Mouse (Mus musculus) liver, embryonic 15.5 days (tissue): Measurements from ENCODE around the gene Idh3a. TPM values are rescaled to one million over a fixed set of nuclear protein-coding genes. Genes with fewer than 3 reads are reported as not detected.
"Not testable (repeated sequence)": the region's sequence is repeated elsewhere in the genome, so short reads cannot be mapped to it uniquely, and the experiment has no call there.

Experiments
- ATAC-seq: fragments of 200-750 bp; cut with Nextera tagmentation; 2 replicates; pipeline ENCODE4 v1.8.0; 2017; ENCODE audit warnings: moderate number of reproducible peaks, mild to moderate bottlenecking, moderate library complexity; ENCODE audit not compliant: insufficient read depth
- H3K27ac ChIP-seq: fragments of 300-500 bp; sonication (generic); replicated peaks from 2 replicates; pipeline ENCODE4 v1.5.1; 2015; ENCODE audit warnings: mild to moderate bottlenecking, inconsistent platforms
- H3K27me3 ChIP-seq: fragments of 300-500 bp; sonication (generic); 2 replicates; pipeline ENCODE4 v1.6.1; 2015; ENCODE audit warnings: mild to moderate bottlenecking, inconsistent platforms
- H3K36me3 ChIP-seq: fragments of 300-500 bp; sonication (generic); replicated peaks from 2 replicates; pipeline ENCODE4 v1.6.1; 2015; ENCODE audit warnings: moderate library complexity, mild to moderate bottlenecking, inconsistent platforms
- H3K4me1 ChIP-seq: fragments of 300-500 bp; sonication (generic); replicated peaks from 2 replicates; pipeline ENCODE4 v1.6.1; 2015; ENCODE audit warnings: inconsistent platforms
- H3K4me2 ChIP-seq: fragments of 300-500 bp; sonication (generic); 2 replicates; pipeline ENCODE4 v1.6.1; 2015; ENCODE audit warnings: moderate library complexity, mild to moderate bottlenecking, inconsistent platforms
- H3K4me3 ChIP-seq: fragments of 300-500 bp; sonication (generic); replicated peaks from 2 replicates; pipeline ENCODE4 v1.5.1; 2015; ENCODE audit warnings: mild to moderate bottlenecking, inconsistent platforms
- H3K9ac ChIP-seq: fragments of 300-500 bp; sonication (generic); 2 replicates; pipeline ENCODE4 v1.6.1; 2015; ENCODE audit warnings: moderate library complexity, mild to moderate bottlenecking, inconsistent platforms
- H3K9me3 ChIP-seq: fragments of 300-500 bp; sonication (generic); replicated peaks from 2 replicates; pipeline ENCODE4 v1.6.1; 2016; ENCODE audit warnings: inconsistent platforms
- WGBS: fragments of 180-500 bp; shearing (Covaris S2); methylation state at CpG from one replicate; pipeline ENCODE4 v1.1.7; 2015; ENCODE audit warnings: mixed read lengths; ENCODE audit not compliant: insufficient replicate concordance; 5-methylcytosine and 5-hydroxymethylcytosine counted together
- polyA plus RNA-seq: library from polyadenylated mRNA; unstranded; fragments of >200 nt; fragmentation: Nextera tagmentation; extraction: Ambion mirVana; gene quantifications from 2 replicates; pipeline ENCODE4 v1.2.1, GENCODE M21; 2015

The Idh3a gene
- polyA plus RNA-seq, 1 experiment from 2014 or later, result 71.4 TPM

DNA sequence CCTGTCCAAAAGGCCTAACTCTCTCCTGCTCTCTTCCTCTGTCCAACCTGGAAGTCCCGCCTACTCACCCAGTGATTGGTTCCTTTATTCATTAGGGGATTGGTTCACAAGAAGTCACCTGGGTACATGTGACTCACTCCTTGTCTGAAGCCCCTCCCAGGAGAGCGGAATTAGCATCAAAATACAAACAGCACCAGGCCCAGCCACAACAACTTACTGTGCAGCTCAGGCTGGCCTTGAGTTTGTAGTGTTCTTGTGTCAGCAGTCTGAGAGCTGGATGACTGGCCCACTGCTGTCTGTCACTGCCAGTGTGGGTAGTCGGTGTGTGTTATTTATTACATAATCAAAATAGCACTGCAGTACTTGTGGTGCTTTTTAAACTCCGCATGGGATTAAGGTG lies 7.5 kb downstream of the Idh3a start:
- H3K27ac ChIP-seq, H3K4me2 ChIP-seq, H3K9me3 ChIP-seq, H3K9ac ChIP-seq, ATAC-seq, H3K4me3 ChIP-seq, H3K27me3 ChIP-seq, H3K4me1 ChIP-seq: not testable (repeated sequence)
- H3K36me3 ChIP-seq, result peaks cover 76% of the 10 kb centered on the region
- WGBS, result 74% methylated on average over 4 of the region's 4 CpGs

GRCm38 (mm10) chr9:54596752-54597465 lies 10.8 kb downstream of the Idh3a start:
- no peak overlapping the region for H3K9ac ChIP-seq
- 82% methylated on average over 15 of the region's 15 CpGs for WGBS
- no peaks in the 10 kb centered on the region for H3K27me3 ChIP-seq
- no peaks in the 10 kb centered on the region for H3K9me3 ChIP-seq
- no peak overlapping the region for H3K27ac ChIP-seq
- no peak overlapping the region for H3K4me2 ChIP-seq
- no peak for ATAC-seq
- H3K36me3 ChIP-seq, result peaks cover 92% of the 10 kb centered on the region
- H3K4me1 ChIP-seq, result no peaks in the 10 kb centered on the region
- no peak overlapping the region for H3K4me3 ChIP-seq

GRCm38 (mm10) chr9:54602386-54602785 lies 16.3 kb downstream of the Idh3a start:
- no peak overlapping the region for H3K4me2 ChIP-seq
- no peak overlapping the region for H3K27ac ChIP-seq
- whole genome bisulfite sequencing, result 72% methylated on average over 2 of the region's 2 CpGs
- ATAC-seq, result no peak
- H3K4me3 ChIP-seq, result no peak overlapping the region
- H3K36me3 ChIP-seq, result peaks cover 67% of the 10 kb centered on the region
- no peaks in the 10 kb centered on the region for H3K4me1 ChIP-seq
- H3K9ac ChIP-seq, result no peak overlapping the region
- no peaks in the 10 kb centered on the region for H3K9me3 ChIP-seq
- H3K27me3 ChIP-seq, result no peaks in the 10 kb centered on the region

GRCm38 (mm10) chr9:54602916-54603315 lies 16.8 kb downstream of the Idh3a start:
- Histone ChIP-seq H3K4me3 (no peak overlapping the region), H3K4me1 (no peaks in the 10 kb centered on the region), H3K4me2 (no peak overlapping the region), H3K9me3 (no peaks in the 10 kb centered on the region), H3K36me3 (peaks cover 62% of the 10 kb centered on the region), H3K27ac (no peak overlapping the region), H3K9ac (no peak overlapping the region), H3K27me3 (no peaks in the 10 kb centered on the region)
- whole genome bisulfite sequencing, result 82% methylated on average over 7 of the region's 7 CpGs
- no peak for ATAC-seq

GRCm38 (mm10) chr9:54604131-54604654 lies 18.1 kb downstream of the Idh3a start:
- Histone ChIP-seq H3K36me3 (peaks cover 49% of the 10 kb centered on the region), H3K27me3 (no peaks in the 10 kb centered on the region)

DNA sequence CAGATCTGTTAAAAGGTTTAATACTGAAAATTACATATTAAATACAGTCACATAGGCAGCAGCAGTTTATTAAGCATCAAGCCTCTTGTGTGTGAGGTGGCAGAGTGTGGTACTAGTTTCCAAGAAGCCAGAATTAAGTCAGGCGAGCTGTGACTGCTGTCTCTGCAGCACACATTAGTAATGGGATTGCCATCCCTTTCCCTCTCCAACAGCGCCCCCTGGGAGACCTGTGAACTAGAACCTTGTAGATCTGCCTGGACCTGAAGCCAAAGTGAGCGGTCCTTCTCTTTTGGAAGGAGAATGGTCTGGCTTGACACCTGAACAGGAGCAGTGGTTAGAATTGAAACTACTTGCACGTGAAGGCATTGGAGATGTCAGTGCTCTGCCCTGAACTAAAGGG lies 18.8 kb downstream of the Idh3a start:
- Histone ChIP-seq H3K9me3 (no peaks in the 10 kb centered on the region), H3K36me3 (peaks cover 42% of the 10 kb centered on the region), H3K27me3 (no peaks in the 10 kb centered on the region), H3K4me1 (no peaks in the 10 kb centered on the region), H3K27ac (no peak overlapping the region), H3K4me3 (no peak overlapping the region), H3K4me2 (no peak overlapping the region), H3K9ac (no peak overlapping the region)
- no peak for ATAC-seq
- whole genome bisulfite sequencing, result 51% methylated on average over 4 of the region's 4 CpGs

More at GRCm38 (mm10) chr9:54604131-54604654, 18.1 kb downstream of the Idh3a start:
- Histone ChIP-seq H3K27ac (no peak overlapping the region), H3K9ac (no peak overlapping the region), H3K4me2 (no peak overlapping the region), H3K9me3 (no peaks in the 10 kb centered on the region), H3K4me1 (no peaks in the 10 kb centered on the region), H3K4me3 (no peak overlapping the region)
- no peak for ATAC-seq
- 71% methylated on average over 5 of the region's 5 CpGs for WGBS

GRCm38 (mm10) chr9:54612781-54613191 lies 26.7 kb downstream of the Idh3a start:
- H3K9me3 ChIP-seq, result no peaks in the 10 kb centered on the region
- H3K27me3 ChIP-seq, result no peaks in the 10 kb centered on the region
- peaks cover 5% of the 10 kb centered on the region for H3K4me1 ChIP-seq
- H3K4me2 ChIP-seq, result no peak overlapping the region
- no peak overlapping the region for H3K4me3 ChIP-seq
- H3K27ac ChIP-seq, result no peak overlapping the region
- WGBS, result 59% methylated on average over 5 of the region's 5 CpGs
- no peak overlapping the region for H3K9ac ChIP-seq
- no peak for ATAC-seq
- no peaks in the 10 kb centered on the region for H3K36me3 ChIP-seq

DNA sequence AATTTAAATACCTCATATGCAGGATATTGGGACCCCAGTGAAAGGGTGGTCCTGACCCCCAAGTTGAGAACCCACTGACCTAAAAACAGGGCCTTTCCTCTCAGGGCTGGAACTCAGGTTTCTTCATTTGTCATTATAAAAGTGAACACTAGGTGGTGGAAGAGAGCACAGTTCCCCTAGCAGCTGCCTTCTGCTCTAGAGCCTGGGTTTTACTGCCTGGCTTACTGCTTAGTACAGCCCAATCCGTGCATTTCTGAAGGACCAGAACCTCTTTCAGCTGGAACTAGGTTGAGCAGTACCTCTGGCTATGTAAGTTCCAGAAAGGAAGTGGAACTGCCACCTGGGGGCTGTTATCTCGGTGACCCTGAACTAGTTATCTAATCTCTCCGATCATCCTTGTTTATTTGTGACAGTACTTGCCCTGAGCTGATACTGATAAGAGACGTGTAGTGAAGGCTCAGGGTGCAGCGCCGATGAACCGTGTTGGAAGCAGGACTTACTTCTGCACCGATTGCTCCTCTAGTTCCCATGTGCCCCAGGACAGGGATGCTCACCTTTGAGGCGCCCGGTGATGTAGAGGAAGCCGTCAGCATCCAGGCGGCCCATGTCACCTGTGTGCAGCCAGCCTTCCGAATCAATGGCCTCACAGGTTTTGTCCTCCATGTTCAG lies 28.2 kb downstream of the Idh3a start:
- H3K9me3 ChIP-seq, result no peaks in the 10 kb centered on the region
- no peak for ATAC-seq
- no peaks in the 10 kb centered on the region for H3K36me3 ChIP-seq
- no peaks in the 10 kb centered on the region for H3K27me3 ChIP-seq
- WGBS, result 36% methylated on average over 13 of the region's 13 CpGs
- no peak overlapping the region for H3K9ac ChIP-seq
- no peak overlapping the region for H3K27ac ChIP-seq
- peaks cover 5% of the 10 kb centered on the region for H3K4me1 ChIP-seq
- H3K4me2 ChIP-seq, result 0 out of 2 replicates have a peak overlapping the region, but pooled peaks have one; percentile 6
- H3K4me3 ChIP-seq, result no peak overlapping the region

- H3K4me1 ChIP-seq, result 0 out of 2 replicates have a peak, but pooled peaks cover 5% of the 10 kb centered on the region
- no peaks in the 10 kb centered on the region for H3K9me3 ChIP-seq
- no peak for ATAC-seq
- no peak overlapping the region for H3K4me3 ChIP-seq
- no peaks in the 10 kb centered on the region for H3K27me3 ChIP-seq
- no peak overlapping the region for H3K27ac ChIP-seq
- H3K9ac ChIP-seq, result no peak overlapping the region
- no peaks in the 10 kb centered on the region for H3K36me3 ChIP-seq
- WGBS, result 68% methylated on average over 5 of the region's 5 CpGs
- H3K4me2 ChIP-seq, result no peak overlapping the region
These were observed 41.1 kb downstream of the Idh3a start for GRCm38 (mm10) chr9:54627240-54627639.

- no peaks in the 10 kb centered on the region for H3K9me3 ChIP-seq
- ATAC-seq, result no peak
- 0 out of 2 replicates have a peak, but pooled peaks cover 5% of the 10 kb centered on the region for H3K4me1 ChIP-seq
- H3K27ac ChIP-seq, result no peak overlapping the region
- no peaks in the 10 kb centered on the region for H3K27me3 ChIP-seq
- no peak overlapping the region for H3K4me2 ChIP-seq
- H3K36me3 ChIP-seq, result no peaks in the 10 kb centered on the region
- WGBS, result 79% methylated on average over 4 of the region's 4 CpGs
- no peak overlapping the region for H3K9ac ChIP-seq
- H3K4me3 ChIP-seq, result no peak overlapping the region
These were observed 42.6 kb downstream of the Idh3a start for GRCm38 (mm10) chr9:54628752-54629151.

GRCm38 (mm10) chr9:54629613-54630261 lies 43.6 kb downstream of the Idh3a start:
- no peak overlapping the region for H3K9ac ChIP-seq
- 76% methylated on average over 5 of the region's 5 CpGs for WGBS
- no peak overlapping the region for H3K27ac ChIP-seq
- no peaks in the 10 kb centered on the region for H3K27me3 ChIP-seq
- no peaks in the 10 kb centered on the region for H3K9me3 ChIP-seq
- no peaks in the 10 kb centered on the region for H3K36me3 ChIP-seq
- 0 out of 2 replicates have a peak, but pooled peaks cover 5% of the 10 kb centered on the region for H3K4me1 ChIP-seq
- no peak overlapping the region for H3K4me3 ChIP-seq
- H3K4me2 ChIP-seq, result no peak overlapping the region
- ATAC-seq, result no peak
